ENCODE assay signal across 8 mouse cellular contexts in the genomic region with DNA sequence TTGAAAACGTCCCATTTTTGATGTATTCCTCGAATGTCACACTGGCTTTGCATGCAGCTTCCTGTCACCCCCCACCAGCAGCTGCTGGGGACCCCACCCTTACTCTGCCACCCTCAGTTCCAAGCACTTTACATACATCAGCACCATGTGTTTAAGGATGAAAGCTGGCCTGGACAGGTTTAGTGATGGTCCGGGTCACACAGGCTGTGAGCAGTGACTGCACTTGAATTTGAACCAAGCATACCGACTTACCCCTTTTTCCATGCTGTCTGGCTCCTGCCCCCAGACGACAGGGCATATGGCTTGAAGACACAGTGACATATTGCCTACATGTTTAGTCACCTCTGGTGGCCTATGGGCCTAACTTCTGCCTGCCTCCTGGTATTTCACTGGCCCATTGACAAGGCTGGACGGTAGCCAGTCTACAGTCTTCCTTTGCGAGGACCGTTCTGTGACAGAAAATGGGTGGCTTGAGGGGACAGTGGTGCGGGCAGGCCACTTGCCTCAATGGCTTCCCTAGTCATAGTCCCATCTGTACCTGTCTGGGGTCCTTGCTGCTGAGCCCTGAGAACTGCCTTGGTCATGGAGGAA. TPM values are rescaled to one million over a fixed set of nuclear protein-coding genes. Genes with fewer than 3 reads are reported as not detected.
DNase-seq lines count a peak whose midpoint lies in the region; ATAC-seq and TF ChIP-seq lines count a peak whose summit lies in the region.

No protein-coding gene starts in this region.

- no peak overlapping the region for H3K9ac ChIP-seq in embryonic facial prominence, embryonic 15.5 days
- peak overlapping the region; percentile 86; the same call in 1 of the 2 replicates for H3K9ac ChIP-seq in hindbrain, embryonic 16.5 days (ENCODE audit: low read depth, low read length)

- H3K27ac ChIP-seq in layer of hippocampus, adult 2 months: peak overlapping the region; percentile 100
- no peak overlapping the region for H3K27ac ChIP-seq in embryonic facial prominence, embryonic 15.5 days (replicated peaks)
- peak overlapping the region; percentile 96 for H3K27ac ChIP-seq in hindbrain, embryonic 16.5 days (ENCODE audit: low read depth, low read length)

- no peak for DNase-seq in layer of hippocampus, adult 2 months (ENCODE audit: low spot score in 2 of 2)
- DNase-seq in layer of hippocampus, adult 11-12 months (ENCODE audit: low spot score): no peak
- peak; percentile 12 for DNase-seq in naive thymus-derived CD4-positive, alpha-beta T cell, adult 2 months (ENCODE audit: low read depth)
- no peak for DNase-seq in Muller cell, postnatal 12 days (ENCODE audit: inconsistent ontology term)
- no peak for DNase-seq in B cell, adult 2 months
- DNase-seq in natural killer cell, adult 2 months (ENCODE audit: low spot score in 2 of 2): no peak

- H3K36me3 ChIP-seq in embryonic facial prominence, embryonic 15.5 days: peaks cover 22% of the 10 kb centered on the region
- peaks cover 12% of the 10 kb centered on the region for H3K36me3 ChIP-seq in hindbrain, embryonic 16.5 days (ENCODE audit: control insufficient read depth, insufficient read depth, low read length)

- H3K4me3 ChIP-seq in layer of hippocampus, adult 2 months: no peak overlapping the region
- H3K4me3 ChIP-seq in embryonic facial prominence, embryonic 15.5 days (replicated peaks): peak overlapping the region; percentile 64
- H3K4me3 ChIP-seq in hindbrain, embryonic 16.5 days (ENCODE audit: low read length): no peak overlapping the region

- H3K4me2 ChIP-seq in embryonic facial prominence, embryonic 15.5 days (replicated peaks): peak overlapping the region; percentile 74
- peak overlapping the region; percentile 87 for H3K4me2 ChIP-seq in hindbrain, embryonic 16.5 days (ENCODE audit: low read length)

- 83% methylated on average over 9 of the region's 9 CpGs for WGBS in embryonic facial prominence, embryonic 15.5 days
- WGBS in hindbrain, embryonic 16.5 days: 83% methylated on average over 9 of the region's 9 CpGs

- TF ChIP-seq CTCF in layer of hippocampus, adult 2 months (conservative IDR thresholded peaks at IDR 0.05): no peak

- ATAC-seq in embryonic facial prominence, embryonic 15.5 days (ENCODE audit: insufficient number of reproducible peaks, low FRiP score, low TSS enrichment, low read depth): no peak
- ATAC-seq in hindbrain, embryonic 16.5 days: no peak

- H3K4me1 ChIP-seq in embryonic facial prominence, embryonic 15.5 days: peaks cover 32% of the 10 kb centered on the region
- H3K4me1 ChIP-seq in hindbrain, embryonic 16.5 days (ENCODE audit: control insufficient read depth, insufficient read depth, low read depth, low read length): peaks cover 22% of the 10 kb centered on the region

- H3K9me3 ChIP-seq in embryonic facial prominence, embryonic 15.5 days (replicated peaks): no peaks in the 10 kb centered on the region
- no peaks in the 10 kb centered on the region for H3K9me3 ChIP-seq in hindbrain, embryonic 16.5 days (ENCODE audit: control insufficient read depth, low read length)

- H3K27me3 ChIP-seq in embryonic facial prominence, embryonic 15.5 days: no peaks in the 10 kb centered on the region
- no peaks in the 10 kb centered on the region for H3K27me3 ChIP-seq in hindbrain, embryonic 16.5 days (replicated peaks; ENCODE audit: control insufficient read depth, insufficient read depth, low read length)

RNA-seq across cellular contexts. Expression of gene Lrsam1, which starts 6.7 kb away (rescaled TPM):
- total RNA-seq in layer of hippocampus, adult 2 months (2021): 10 to 100 TPM; 36.8 to 37.9 TPM
- polyA plus RNA-seq in embryonic facial prominence, embryonic 15.5 days (2015; fragmentation: Nextera tagmentation; extraction: Ambion mirVana): 13.1 and 15.3 TPM in 2 replicates
- 24.5 and 28.3 TPM in 2 replicates for polyA plus RNA-seq in hindbrain, embryonic 16.5 days (2015; fragmentation: Nextera tagmentation; extraction: Ambion mirVana)

RNA-seq across cellular contexts. Expression of gene Rpl12, which starts 6.8 kb away (rescaled TPM):
- 100 to 1,000 TPM; 115 to 125 TPM for total RNA-seq in layer of hippocampus, adult 2 months (2021)
- 141 and 176 TPM in 2 replicates for polyA plus RNA-seq in embryonic facial prominence, embryonic 15.5 days (2015; fragmentation: Nextera tagmentation; extraction: Ambion mirVana)
- 78.7 and 85.4 TPM in 2 replicates for polyA plus RNA-seq in hindbrain, embryonic 16.5 days (2015; fragmentation: Nextera tagmentation; extraction: Ambion mirVana)

RNA-seq across cellular contexts. Expression of gene Slc2a8, which starts 13.8 kb away (rescaled TPM):
- total RNA-seq in layer of hippocampus, adult 2 months (2021): 10 to 100 TPM; 19.1 to 21.7 TPM
- 22.2 and 25.2 TPM in 2 replicates for polyA plus RNA-seq in embryonic facial prominence, embryonic 15.5 days (2015; fragmentation: Nextera tagmentation; extraction: Ambion mirVana)
- polyA plus RNA-seq in hindbrain, embryonic 16.5 days (2015; fragmentation: Nextera tagmentation; extraction: Ambion mirVana): 23.2 and 26.0 TPM in 2 replicates
